Mouse (Mus musculus) frontal cortex, postnatal 10 days (tissue): ENCODE measurements around the gene Hes5.
A peak's percentile ranks its signal among the peaks of the same experiment; 100 is the strongest.

Experiments used
- DNase-seq, 2 experiments: peaks; one replicate each; pipeline ENCODE4 v3.0.0; 2022; ENCODE audit warnings: low spot score in 2 of 2, mixed read lengths in 1 of 2

The Hes5 gene

GRCm38 (mm10) chr4:154942632-154943322 lies 17.9 kb upstream of the Hes5 start:
- DNase-seq, result no peak

GRCm38 (mm10) chr4:154943323-154944039 lies 17.2 kb upstream of the Hes5 start:
- DNase-seq, result no peak

GRCm38 (mm10) chr4:154944121-154944590 lies 16.6 kb upstream of the Hes5 start:
- DNase-seq, result peak; percentile 68 to 73

GRCm38 (mm10) chr4:154946319-154946718 lies 14.4 kb upstream of the Hes5 start:
- DNase-seq, result peak in 1 of 2 experiments; percentile 67

- peak; percentile 69 to 75 for DNase-seq
These were observed 12.4 kb upstream of the Hes5 start for GRCm38 (mm10) chr4:154948066-154948939.

GRCm38 (mm10) chr4:154948940-154949588 lies 11.7 kb upstream of the Hes5 start:
- no peak for DNase-seq

GRCm38 (mm10) chr4:154949589-154949982 lies 11.1 kb upstream of the Hes5 start:
- DNase-seq, result no peak

- DNase-seq, result no peak
These were observed 8.1 kb upstream of the Hes5 start for GRCm38 (mm10) chr4:154952461-154953241.

GRCm38 (mm10) chr4:154956604-154957003 lies 4.1 kb upstream of the Hes5 start:
- DNase-seq, result no peak

- DNase-seq, result no peak
These were observed 3.3 kb upstream of the Hes5 start for GRCm38 (mm10) chr4:154957289-154957993.

- DNase-seq, result peak; percentile 69 to 70
These were observed 2.6 kb upstream of the Hes5 start for GRCm38 (mm10) chr4:154958171-154958570.

GRCm38 (mm10) chr4:154958621-154959020 lies 2.1 kb upstream of the Hes5 start:
- DNase-seq, result no peak

GRCm38 (mm10) chr4:154960021-154960689 lies 568 bp upstream of the Hes5 start:
- no peak for DNase-seq

- no peak for DNase-seq
These were observed 559 bp downstream of the Hes5 start for GRCm38 (mm10) chr4:154961226-154961738.

GRCm38 (mm10) chr4:154961911-154962310 lies 1.2 kb downstream of the Hes5 start:
- no peak for DNase-seq

GRCm38 (mm10) chr4:154962683-154963082 lies 2.0 kb downstream of the Hes5 start:
- no peak for DNase-seq

- DNase-seq, result no peak
These were observed 2.6 kb downstream of the Hes5 start for GRCm38 (mm10) chr4:154963190-154963836.

GRCm38 (mm10) chr4:154963901-154964580 lies 3.3 kb downstream of the Hes5 start, which contains the start of gene Pank4:
Gene Pank4, plus strand, starts transcription at chr4:154964123.
- peak; percentile 87 to 90 for DNase-seq
